Mouse (Mus musculus): Measurements from ENCODE around the gene Zfp653.

DNA sequence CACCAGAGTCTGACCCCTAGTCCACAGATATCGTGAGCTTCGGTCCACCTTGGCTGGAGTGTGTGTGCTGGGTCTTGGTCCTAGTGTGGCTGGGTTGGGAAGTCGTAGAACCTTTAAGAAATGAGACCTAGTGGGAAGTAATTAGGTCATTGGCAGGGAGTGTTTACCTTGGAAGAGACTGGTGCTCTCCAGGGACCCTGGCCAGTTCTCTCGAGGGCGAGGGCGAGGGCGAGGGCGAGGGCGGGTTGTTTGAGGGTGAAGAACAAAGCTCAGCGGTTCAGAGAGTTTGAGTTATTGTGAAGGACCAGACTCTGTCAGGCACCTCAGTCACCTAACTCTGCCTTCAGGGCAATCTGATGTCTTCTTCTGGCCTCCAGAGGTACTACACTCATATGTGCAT, 33.4 kb downstream of the Zfp653 start:
- no peak for TF ChIP-seq CTCF (IDR thresholded peaks at IDR 0.05; ENCODE audit: low read depth, low read length)
- no peak for TF ChIP-seq POLR2A (IDR thresholded peaks at IDR 0.05; ENCODE audit: extremely low read depth, insufficient read depth, low read length)
